Mouse (Mus musculus): ENCODE measurements at regions not wholly inside any gene's neighbourhood (a gene's known extent, or its start where the extent isn't known, plus 50 kb on each side); places are given as distances from the start of the nearest gene placed in this dataset.

DNA sequence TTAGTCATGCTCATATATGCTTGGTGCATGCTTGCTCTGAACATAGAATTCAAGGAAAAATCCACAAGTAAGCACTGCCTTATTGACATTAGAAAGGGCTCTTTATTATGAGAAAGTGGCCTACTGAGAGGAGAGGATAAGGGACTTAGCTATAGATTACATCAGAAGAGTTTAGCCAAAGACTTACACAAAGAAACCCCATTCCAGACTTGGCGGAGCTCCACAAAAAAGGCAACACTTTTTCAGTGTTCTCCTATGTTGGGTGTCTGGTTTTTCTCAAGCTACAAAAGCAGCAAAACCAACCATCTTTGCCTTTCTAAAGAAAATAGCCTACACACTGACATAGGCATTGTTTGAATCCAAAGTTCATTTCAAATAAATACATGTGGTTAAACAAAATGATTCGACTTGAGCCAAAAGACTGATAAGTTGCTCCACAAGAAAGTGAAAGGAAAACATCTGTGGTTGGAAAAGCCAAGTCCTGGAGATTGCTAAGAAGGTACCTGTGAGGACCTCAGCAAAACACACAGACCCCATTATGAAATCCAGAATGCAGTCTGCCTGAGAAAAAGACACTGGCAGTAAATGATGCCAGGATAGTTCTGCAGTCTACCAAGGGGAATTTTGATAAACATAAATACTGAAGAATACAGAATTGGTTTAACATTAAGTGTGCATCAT is 648.3 kb upstream of the Impad1 start:
- ATAC-seq, result no peak
- no peak overlapping the region for H3K27ac ChIP-seq (ENCODE audit: low read depth, low read length)
- H3K36me3 ChIP-seq (ENCODE audit: control insufficient read depth, insufficient read depth), result no peaks in the 10 kb centered on the region
- no peak for TF ChIP-seq CTCF (IDR thresholded peaks at IDR 0.05; ENCODE audit: low read depth)
- no peaks in the 10 kb centered on the region for H3K4me1 ChIP-seq (replicated peaks; ENCODE audit: control insufficient read depth, insufficient read depth, low read length)
- 37% methylated on average over 2 of the region's 2 CpGs for WGBS
- no peak overlapping the region for H3K9ac ChIP-seq (ENCODE audit: low read depth, low read length)
- H3K4me3 ChIP-seq (ENCODE audit: low read depth, low read length), result no peak overlapping the region
- H3K4me2 ChIP-seq (replicated peaks; ENCODE audit: low read depth), result no peak overlapping the region
- H3K9me3 ChIP-seq (ENCODE audit: control insufficient read depth), result no peaks in the 10 kb centered on the region
- H3K27me3 ChIP-seq (replicated peaks; ENCODE audit: control insufficient read depth, insufficient read depth, low read length), result no peaks in the 10 kb centered on the region

DNA sequence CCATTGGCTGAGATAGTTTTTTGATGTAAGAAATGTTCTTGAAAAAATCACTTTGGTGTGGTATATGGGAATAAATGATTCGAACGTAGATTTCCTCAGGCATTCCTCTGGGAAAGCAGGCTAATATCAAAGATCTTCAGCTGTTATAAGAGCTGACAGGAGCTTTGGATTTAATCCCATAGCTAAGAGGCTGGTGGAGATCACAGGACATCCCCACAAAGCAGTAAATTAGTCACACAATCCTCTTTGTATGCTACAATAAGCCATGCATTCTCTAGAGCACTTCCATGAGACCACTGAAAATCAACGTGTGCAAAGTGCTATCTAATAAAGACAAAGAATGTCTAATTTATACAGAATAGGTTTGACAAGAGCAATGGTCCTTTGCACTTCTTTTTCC is 643.9 kb upstream of the Impad1 start:
- H3K4me3 ChIP-seq (ENCODE audit: low read depth, low read length), result no peak overlapping the region
- TF ChIP-seq CTCF (IDR thresholded peaks at IDR 0.05; ENCODE audit: low read depth), result no peak

More for the DNA sequence above, 643.9 kb upstream of the Impad1 start:
- H3K27ac ChIP-seq (ENCODE audit: low read depth, low read length), result no peak overlapping the region
- H3K36me3 ChIP-seq (ENCODE audit: control insufficient read depth, insufficient read depth), result no peaks in the 10 kb centered on the region
- 52% methylated on average over 3 of the region's 3 CpGs for WGBS
- H3K9me3 ChIP-seq (ENCODE audit: control insufficient read depth), result no peaks in the 10 kb centered on the region
- no peak overlapping the region for H3K9ac ChIP-seq (ENCODE audit: low read depth, low read length)
- no peaks in the 10 kb centered on the region for H3K4me1 ChIP-seq (replicated peaks; ENCODE audit: control insufficient read depth, insufficient read depth, low read length)
- no peak for ATAC-seq
- H3K4me2 ChIP-seq (replicated peaks; ENCODE audit: low read depth), result no peak overlapping the region
- H3K27me3 ChIP-seq (replicated peaks; ENCODE audit: control insufficient read depth, insufficient read depth, low read length), result no peaks in the 10 kb centered on the region

Data from intestine, postnatal 0 days (tissue).